Comparison of ENCODE assay signal across 13 mouse cellular contexts in genomic region chr6:109542980-109543976, GRCm38 (mm10).
DNase-seq lines count a peak whose midpoint lies in the region; ATAC-seq and TF ChIP-seq lines count a peak whose summit lies in the region.
"Had no signal": no experiment of that assay in that cellular context is flagged by ENCODE, and none has a peak within 500 bp of the region (broad histone marks: within the 10 kb centered on the region; RNA-seq: fewer than 3 reads in every experiment).

No protein-coding gene starts in this region.

- no peaks in the 10 kb centered on the region; the same call in 1 of the 2 replicates for H3K4me1 ChIP-seq in hindbrain, embryonic 14.5 days (replicated peaks; ENCODE audit: control insufficient read depth, insufficient read depth, low read length)
- no peaks in the 10 kb centered on the region for H3K4me1 ChIP-seq in midbrain, postnatal 0 days (ENCODE audit: insufficient read depth, low read length)
- H3K4me1 ChIP-seq: heart, embryonic 12.5 days; limb, embryonic 12.5 days; lung, embryonic 15.5 days had no signal

- no peak for TF ChIP-seq CTCF in brain, embryonic 14.5 days (IDR thresholded peaks at IDR 0.05; ENCODE audit: borderline replicate concordance, extremely low read depth, insufficient read depth, insufficient read length)
- TF ChIP-seq CTCF in midbrain, postnatal 0 days (IDR thresholded peaks at IDR 0.05): no peak

- H3K27me3 ChIP-seq in hindbrain, embryonic 14.5 days (ENCODE audit: control insufficient read depth, insufficient read depth, low read length): peaks cover 15% of the 10 kb centered on the region
- no peaks in the 10 kb centered on the region for H3K27me3 ChIP-seq in midbrain, postnatal 0 days (ENCODE audit: insufficient read depth, low read length)
- H3K27me3 ChIP-seq: heart, embryonic 12.5 days; limb, embryonic 12.5 days; lung, embryonic 15.5 days had no signal

- ATAC-seq in hindbrain, embryonic 14.5 days (ENCODE audit: low FRiP score): peak; percentile 95
- peak; percentile 60; the same call in 1 of the 2 replicates for ATAC-seq in midbrain, postnatal 0 days (ENCODE audit: low FRiP score)

- peak; percentile 94 for DNase-seq in brain, embryonic 14.5 days (ENCODE audit: low read depth)
- peak; percentile 6 for DNase-seq in embryo, embryonic 9.5 days (ENCODE audit: extremely low spot score)
- DNase-seq in hindbrain, embryonic 14.5 days (ENCODE audit: low spot score): peak; percentile 80
- peak; percentile 91 for DNase-seq in midbrain, postnatal 0 days (ENCODE audit: low spot score)
- DNase-seq in lung, postnatal 25 days (ENCODE audit: low spot score): no peak
- no peak for DNase-seq in kidney, postnatal 10 days
- DNase-seq in lung, postnatal 4 days: no peak
- DNase-seq: kidney, adult 11 months; right cerebral cortex, postnatal 14 days had no signal

- no peaks in the 10 kb centered on the region for H3K36me3 ChIP-seq in hindbrain, embryonic 14.5 days (replicated peaks; ENCODE audit: control insufficient read depth, insufficient read depth)
- H3K36me3 ChIP-seq in midbrain, postnatal 0 days (ENCODE audit: insufficient read depth, low read length): no peaks in the 10 kb centered on the region
- H3K36me3 ChIP-seq: heart, embryonic 12.5 days; limb, embryonic 12.5 days; lung, embryonic 15.5 days had no signal

- no peak overlapping the region for H3K4me2 ChIP-seq in hindbrain, embryonic 14.5 days (replicated peaks)
- H3K4me2 ChIP-seq in midbrain, postnatal 0 days (ENCODE audit: low read depth, low read length, poor library complexity, severe bottlenecking): no peak overlapping the region
- H3K4me2 ChIP-seq: heart, embryonic 12.5 days; limb, embryonic 12.5 days; lung, embryonic 15.5 days had no signal

- H3K4me3 ChIP-seq in hindbrain, embryonic 14.5 days (replicated peaks; ENCODE audit: low read length): no peak overlapping the region
- no peak overlapping the region for H3K4me3 ChIP-seq in midbrain, postnatal 0 days (ENCODE audit: low read depth, low read length)
- H3K4me3 ChIP-seq: heart, embryonic 12.5 days; layer of hippocampus, adult 2 months; limb, embryonic 12.5 days; lung, embryonic 15.5 days had no signal

- H3K9me3 ChIP-seq in hindbrain, embryonic 14.5 days (ENCODE audit: control insufficient read depth, low read length): no peaks in the 10 kb centered on the region
- no peaks in the 10 kb centered on the region for H3K9me3 ChIP-seq in midbrain, postnatal 0 days (ENCODE audit: low read length)
- H3K9me3 ChIP-seq: limb, embryonic 12.5 days; lung, embryonic 15.5 days had no signal

- WGBS in hindbrain, embryonic 14.5 days: 20% methylated on average over 7 of the region's 7 CpGs
- 32% methylated on average over 7 of the region's 7 CpGs for WGBS in midbrain, postnatal 0 days

- H3K9ac ChIP-seq in hindbrain, embryonic 14.5 days: no peak overlapping the region
- no peak overlapping the region for H3K9ac ChIP-seq in midbrain, postnatal 0 days (replicated peaks; ENCODE audit: low read length, poor library complexity, severe bottlenecking)
- H3K9ac ChIP-seq: heart, embryonic 12.5 days; limb, embryonic 12.5 days; lung, embryonic 15.5 days had no signal

- no peak overlapping the region for H3K27ac ChIP-seq in hindbrain, embryonic 14.5 days
- H3K27ac ChIP-seq in midbrain, postnatal 0 days (ENCODE audit: low read depth, low read length): no peak overlapping the region
- H3K27ac ChIP-seq: layer of hippocampus, adult 2 months; limb, embryonic 12.5 days; lung, embryonic 15.5 days had no signal

- TF ChIP-seq POLR2A in brain, embryonic 14.5 days (IDR thresholded peaks at IDR 0.05; ENCODE audit: borderline replicate concordance, extremely low read depth, insufficient read depth, insufficient read length, poor library complexity, severe bottlenecking): no peak

Comparison
In these comparisons a context has a peak if more than half of its experiments do, and no peak if none do; other contexts are left out.
1. DNase-seq: peak in brain, embryonic 14.5 days (single experiment), embryo, embryonic 9.5 days (single experiment), hindbrain, embryonic 14.5 days (single experiment) and midbrain, postnatal 0 days (single experiment); none in lung, postnatal 25 days (single experiment), kidney, postnatal 10 days (single experiment) and lung, postnatal 4 days (0 of 2).